Mouse (Mus musculus) induced T-regulatory cell, adult 2 months (primary cell): ENCODE data around the gene Dhcr24.
A peak's percentile ranks its signal among the peaks of the same experiment; 100 is the strongest.

ENCODE experiments used
- DNase-seq: peaks from one replicate; pipeline ENCODE4 v3.0.0-alpha.2; 2012; ENCODE audit warnings: low read depth

The Dhcr24 gene

DNA sequence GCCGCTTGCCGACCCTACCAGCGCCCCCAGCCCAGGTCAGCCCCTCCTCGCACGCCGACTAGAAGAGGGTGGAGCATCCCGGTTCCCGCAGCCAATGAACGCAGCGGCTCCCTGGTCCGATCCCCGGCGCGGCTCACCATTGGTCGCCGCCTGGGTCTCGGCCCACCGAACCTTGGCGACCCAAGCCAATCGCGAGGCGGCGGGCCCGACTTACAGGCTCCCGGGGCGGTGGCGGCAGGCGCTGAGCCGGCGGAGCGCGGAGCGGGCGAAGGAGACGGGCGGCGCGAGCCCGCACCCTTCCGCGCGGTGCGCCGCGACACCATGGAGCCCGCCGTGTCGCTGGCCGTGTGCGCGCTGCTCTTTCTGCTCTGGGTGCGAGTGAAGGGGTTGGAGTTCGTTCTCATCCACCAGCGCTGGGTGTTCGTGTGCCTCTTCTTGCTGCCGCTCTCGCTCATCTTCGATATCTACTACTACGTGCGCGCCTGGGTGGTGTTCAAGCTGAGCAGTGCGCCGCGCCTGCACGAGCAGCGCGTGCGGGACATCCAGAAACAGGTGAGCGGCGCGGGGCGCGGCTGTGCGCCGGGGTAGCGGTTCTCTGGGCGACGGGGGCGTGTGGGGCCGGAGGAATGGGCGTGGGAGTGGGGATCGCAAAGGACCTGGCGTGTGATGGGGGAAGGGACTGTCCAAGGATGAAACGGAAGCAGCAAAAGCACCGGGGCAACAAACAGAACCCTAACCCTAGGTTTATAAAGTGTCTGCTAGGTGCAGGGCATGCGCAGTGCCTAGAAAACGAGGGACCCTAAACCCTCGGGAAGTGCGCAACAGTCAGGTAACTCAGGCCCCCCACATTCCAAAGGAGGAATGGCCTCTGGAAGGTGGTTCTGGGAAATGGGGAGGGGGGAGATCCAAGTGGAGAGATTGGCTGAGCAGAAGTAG, at the start of gene Dhcr24:
Gene Dhcr24, plus strand, starts transcription at position 193 of the 936 bp plus-strand sequence.
- DNase-seq: peak; percentile 93

DNA sequence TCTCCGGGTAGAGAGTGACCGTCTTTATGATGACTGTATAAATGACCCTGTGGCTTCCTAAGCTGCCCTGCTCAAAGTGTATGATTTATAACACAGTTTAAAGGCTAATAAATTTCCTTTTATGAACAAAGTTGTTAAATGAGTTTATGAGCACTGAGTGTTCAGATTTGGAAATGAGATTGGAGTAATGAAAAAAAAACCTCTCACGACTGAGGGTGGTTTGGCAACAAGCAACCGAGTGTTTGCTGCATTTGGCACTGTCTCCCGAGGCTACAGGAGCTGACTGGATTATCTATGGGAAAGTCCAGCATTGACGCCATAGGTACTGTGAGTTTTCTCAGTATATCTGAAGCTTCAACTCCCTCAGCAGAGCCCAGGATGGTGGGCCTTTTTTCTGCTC, 46.2 kb upstream of the Dhcr24 start:
- DNase-seq: no peak

DNA sequence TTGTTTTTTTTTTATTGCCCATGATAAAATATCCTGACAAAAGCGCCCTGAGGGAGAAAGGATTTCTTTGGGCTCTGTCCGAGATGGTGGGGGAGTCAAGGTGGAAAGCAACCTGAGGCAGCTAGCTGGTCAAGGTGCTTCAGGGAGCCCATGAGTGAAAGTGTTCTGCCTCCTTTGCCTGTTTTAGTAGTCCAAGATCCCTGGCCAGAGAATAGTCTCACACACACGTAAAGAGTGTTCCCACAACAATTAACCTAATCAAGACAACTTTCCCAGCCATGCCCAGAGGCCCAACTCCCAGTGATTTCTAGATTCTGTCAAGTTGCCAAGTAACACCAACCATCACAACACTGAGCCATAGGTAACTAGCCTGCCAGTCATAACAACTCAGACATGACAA, 38.3 kb upstream of the Dhcr24 start:
- no peak for DNase-seq

DNA sequence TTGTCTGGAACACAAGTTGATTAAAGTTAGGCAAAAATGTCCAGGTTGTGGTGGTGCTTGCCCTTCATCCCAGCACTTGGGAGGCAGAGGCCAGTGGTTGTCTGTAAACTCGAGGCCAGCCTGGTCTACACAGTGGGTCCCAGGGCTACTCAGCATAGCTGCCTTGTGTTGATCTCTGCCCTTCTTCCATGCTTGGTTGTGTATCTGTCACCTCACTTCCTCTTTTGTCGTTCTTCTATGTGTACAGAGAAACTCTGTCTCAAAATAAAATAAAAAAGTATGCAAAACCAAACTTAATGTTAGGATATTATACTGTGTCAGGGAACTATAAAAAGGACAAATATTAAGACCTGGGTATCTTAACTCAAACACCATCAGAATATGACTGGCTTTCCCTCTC, 36.7 kb upstream of the Dhcr24 start:
- no peak for DNase-seq

DNA sequence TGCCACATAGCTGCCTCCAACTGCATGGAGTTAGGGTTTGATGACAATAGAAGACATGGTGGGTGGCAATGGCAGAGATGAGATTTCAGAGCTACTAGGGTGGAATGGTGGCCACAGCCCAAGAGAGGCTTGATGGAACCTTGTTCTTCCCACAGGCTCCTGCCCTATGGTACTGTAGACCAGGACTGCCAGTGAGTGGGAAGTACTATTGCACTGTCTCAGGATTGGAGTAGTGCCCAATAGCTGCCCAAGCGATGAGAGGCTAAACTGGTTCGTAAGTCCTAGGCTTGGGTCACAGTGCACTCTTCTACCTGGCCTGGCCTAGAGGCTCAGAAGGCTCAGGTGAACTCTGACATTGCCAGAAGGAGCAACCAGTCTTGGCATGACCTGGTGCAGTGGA, 35.8 kb upstream of the Dhcr24 start:
- DNase-seq: no peak

DNA sequence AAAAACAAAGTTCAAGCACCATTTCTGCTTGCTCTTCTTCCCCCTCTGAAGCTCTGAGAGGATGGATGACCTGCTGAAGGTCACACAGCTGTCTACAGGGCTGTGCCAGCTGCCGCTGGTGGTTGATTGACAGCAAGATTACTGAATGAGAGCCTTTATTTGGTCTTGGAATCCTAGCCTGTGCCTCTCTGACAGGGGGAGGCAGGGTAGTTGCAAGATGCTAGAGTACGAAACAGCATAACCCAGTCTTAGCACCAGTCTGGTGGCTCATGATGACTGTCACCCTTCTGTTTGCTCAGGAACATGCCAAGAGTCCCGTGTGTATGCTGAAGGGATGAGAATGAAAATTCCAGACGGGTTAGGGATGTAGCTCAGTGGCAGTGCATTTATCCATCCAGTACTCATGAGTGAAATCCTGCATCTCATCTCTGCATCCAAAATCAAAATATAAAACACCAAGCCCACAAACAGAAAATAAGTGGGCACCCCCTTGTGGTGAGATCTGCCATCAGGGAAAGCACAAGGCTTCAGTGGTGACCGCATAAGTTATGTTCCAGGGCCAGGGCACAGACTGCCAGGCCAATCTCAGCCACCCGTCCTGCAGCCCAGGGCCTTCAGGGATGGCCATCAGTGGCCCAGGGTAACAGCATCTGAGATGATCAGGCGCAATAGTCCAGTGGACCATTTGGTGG, 32.8 kb upstream of the Dhcr24 start:
- DNase-seq: peak; percentile 26

DNA sequence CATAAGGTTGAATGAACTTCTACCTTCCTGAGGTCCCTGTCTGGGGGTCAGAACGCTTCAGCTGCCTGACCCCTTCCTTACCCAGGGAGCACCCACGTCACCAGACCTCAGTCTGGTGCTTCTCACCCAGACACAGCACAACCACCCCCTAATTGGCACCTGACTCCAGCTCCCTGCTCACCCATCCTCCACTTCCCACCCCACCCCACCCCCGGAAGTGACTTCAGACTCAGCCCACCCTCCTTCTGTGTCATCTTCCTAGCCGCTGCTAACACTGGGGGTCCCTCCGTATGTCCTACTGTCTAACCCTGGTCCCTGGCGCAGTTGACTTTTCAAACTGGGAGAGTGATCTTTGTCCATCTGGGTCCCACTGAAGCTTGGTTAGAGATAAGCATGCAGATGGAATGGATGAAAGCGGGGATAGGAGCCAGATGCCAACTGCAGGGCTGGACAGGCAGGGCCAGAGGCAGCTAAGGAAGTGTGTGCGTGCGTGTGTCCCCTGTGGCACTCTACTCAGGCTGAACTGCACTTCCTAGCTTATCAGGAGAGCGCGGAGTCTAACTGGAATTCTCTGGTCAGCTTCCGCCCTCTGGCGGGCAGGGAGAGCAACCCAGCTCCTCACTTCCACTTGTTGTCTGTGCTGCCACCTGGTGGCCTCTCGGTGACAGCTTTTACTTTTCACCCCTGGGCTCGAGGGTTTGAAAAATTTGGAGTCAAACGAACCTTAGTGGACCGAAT, 31.3 kb upstream of the Dhcr24 start:
- DNase-seq: peak; percentile 94

DNA sequence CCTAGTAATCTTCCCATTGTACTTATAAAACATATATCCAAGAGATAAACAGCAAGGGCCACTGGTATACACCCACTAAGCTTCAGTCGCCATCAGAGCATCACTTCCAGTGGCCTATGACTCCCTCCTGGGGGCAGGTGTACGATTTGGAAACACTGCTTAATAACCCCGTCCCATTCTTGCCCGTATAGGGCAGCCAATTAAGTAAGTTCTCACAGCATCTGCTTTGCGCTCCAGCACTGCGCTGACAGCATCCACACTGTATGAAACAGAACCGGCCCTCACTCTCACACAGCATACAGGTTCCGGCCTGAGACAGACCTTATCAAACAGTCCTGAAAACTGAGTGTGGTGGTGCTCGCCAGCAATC, 30.7 kb upstream of the Dhcr24 start:
- DNase-seq: no peak

DNA sequence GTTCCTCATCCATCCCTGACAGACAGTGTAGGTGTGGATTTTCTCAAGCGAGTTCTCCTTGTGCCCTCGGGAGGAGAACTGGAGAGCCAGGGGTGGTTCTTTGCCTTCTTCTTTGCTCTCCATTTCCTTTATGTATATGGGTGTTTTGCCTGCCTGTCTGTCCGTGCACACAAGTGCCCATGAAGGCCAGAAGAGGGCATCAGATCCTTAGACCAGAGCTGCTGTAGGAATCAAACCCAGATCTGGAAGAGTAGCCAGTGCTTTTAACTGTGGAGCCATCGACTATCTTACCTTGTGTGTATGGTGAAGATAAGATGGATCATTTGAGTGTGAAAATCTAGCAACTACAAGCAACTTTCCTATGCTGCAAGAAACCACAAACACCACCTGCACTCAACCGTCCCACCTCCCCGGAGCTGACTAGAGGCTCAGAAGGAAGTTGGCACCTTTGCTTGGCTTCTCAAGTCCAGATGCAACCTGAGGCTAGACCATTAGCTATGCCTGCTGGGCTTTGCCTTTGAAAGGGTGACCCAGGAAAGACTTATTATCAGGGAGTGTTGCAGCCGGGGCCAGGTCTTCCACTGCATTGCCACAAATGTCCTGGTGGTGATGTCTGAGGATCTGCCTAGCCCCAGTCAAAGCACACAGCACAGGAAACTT, 27.3 kb upstream of the Dhcr24 start:
- DNase-seq: no peak

DNA sequence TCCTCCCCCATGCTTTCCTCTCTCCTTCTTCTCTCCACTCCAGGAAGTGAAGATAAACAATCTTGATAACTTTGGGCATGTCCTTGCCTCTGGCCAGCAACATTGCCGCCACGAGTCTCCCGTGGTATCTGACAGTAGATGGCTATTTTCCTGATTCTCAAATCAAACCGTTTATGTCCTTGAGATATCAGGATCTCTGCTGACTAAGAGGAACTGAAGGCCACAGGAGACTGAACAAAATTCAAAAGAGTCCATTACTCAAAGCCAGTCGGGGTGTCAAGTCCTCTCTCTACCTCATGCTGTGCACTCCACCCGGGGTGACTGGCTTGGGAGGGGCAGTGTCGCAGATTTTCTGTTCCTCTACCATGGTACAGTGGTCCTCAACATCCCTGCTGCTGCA, 26.6 kb upstream of the Dhcr24 start:
- no peak for DNase-seq

DNA sequence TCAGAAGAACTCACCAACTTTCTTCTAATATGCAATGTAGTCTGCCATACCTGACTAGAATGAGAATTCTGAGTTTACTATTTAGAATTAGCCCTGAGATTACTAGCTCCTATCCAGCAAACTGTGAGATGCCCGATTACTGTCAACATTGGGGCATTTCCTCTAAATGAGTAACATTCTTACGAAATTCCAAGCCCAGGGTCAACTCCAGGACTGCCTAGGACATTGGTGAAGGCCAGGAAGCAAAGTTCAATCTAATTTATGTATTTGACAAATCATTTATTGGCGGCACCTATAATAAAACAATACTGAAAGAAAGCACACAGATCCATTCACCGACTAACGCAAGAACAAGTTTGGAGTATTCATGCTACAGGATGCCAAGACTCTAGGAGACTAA, 21.1 kb upstream of the Dhcr24 start:
- no peak for DNase-seq

DNA sequence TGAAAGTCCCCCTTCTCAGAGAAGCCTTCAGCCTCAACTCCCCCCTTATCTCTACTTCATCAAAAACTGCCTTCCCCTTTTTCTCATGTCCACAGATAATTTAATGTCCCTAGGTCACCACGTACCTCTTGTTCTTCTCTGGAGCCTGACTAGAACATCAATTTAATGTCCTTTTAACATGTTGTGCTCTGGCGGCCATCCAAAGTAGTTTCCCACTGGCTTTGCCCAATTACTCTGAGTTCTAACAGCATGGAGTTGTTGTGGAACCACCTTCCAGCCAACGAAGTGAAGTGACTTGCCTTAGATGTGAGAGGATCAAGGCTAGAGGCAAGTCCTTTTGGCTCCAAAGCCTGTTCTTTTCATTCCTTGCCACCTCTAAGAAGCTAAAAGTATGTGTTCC, 19.3 kb upstream of the Dhcr24 start:
- DNase-seq: no peak

DNA sequence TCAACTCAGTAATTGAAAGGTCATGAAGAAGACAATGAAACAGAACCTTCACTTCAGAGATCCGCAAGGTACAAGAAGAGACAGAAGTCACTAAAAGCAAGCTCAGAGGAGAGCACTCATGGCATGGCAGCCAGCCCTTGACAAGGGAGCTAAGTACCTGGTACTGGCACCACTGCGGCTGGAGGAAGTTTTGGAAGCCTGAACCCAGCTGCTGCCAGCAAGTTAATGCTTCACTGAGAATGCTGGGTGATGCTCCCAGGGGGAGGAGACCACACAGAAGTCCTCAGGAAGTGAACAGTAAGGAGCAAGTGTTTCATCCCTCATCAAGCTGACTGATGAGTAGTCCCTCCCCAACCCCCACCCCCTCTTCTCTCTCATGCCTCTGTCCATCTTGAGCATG, 18.6 kb upstream of the Dhcr24 start:
- DNase-seq: no peak

DNA sequence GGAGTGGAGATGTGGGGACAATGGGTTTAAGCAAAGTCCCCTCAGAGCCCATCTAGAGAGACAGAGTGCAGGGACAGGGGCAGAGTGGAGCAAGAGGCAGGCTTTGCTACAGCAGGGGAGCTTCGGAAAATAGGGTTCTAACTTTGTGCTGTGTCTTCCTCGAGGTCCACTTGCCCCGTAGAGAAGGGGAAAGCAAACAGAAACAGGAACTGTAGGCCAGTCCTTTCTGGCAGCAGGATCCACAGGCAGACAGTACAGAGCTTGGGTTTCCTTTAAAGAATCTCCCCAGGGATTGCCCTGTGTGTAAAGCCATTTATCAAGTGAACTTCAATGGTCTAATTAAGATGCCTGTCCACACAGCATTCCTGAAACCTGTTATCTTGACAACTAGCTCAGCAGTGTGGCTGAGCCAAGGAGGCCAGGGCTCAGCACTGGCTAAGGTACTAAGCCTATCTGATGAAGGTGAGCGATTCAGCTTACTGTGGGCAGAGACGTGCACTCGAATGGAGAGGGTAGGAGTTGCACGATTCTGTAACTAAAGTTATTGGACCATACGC, 14.9 kb upstream of the Dhcr24 start:
- DNase-seq: no peak

DNA sequence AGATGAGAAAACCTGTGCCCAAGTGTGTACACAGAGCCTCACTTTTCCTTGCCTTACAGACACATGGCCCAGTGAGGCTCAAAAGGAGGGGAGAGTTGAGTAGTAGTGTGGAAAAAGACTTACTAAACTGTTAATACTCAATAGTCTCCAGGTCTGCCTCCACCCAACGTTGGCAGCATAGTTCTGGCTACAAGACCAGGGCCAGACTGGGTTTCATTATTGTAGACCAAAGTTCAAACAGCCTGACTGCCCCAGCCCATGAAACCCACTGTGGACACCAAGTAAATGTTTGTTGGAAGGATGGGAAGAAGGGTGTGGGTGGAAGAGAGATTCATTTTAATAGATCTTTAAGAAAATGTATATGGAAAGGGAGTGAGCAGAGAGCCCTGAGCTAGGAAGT, 13.9 kb upstream of the Dhcr24 start:
- DNase-seq: no peak

DNA sequence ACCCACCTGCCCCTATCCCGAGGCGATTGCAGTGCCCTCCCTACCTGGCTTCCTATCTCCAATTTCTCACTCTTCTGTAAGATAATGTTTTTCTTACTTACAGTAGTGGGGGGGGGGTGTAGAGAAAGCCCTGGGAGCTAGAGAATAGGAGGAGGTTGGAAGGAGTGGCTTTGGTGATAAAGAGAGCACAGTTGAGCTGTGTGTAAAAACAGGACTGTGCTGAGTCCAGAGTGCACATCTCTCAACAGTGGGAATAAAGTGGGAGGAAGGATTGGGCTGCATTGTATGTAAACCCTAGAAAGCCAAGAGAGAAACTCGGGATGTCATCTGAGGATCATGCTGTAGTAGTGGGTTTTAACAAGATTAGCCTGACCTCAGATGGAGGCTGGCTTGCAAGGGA, 12.7 kb upstream of the Dhcr24 start:
- DNase-seq: no peak

DNA sequence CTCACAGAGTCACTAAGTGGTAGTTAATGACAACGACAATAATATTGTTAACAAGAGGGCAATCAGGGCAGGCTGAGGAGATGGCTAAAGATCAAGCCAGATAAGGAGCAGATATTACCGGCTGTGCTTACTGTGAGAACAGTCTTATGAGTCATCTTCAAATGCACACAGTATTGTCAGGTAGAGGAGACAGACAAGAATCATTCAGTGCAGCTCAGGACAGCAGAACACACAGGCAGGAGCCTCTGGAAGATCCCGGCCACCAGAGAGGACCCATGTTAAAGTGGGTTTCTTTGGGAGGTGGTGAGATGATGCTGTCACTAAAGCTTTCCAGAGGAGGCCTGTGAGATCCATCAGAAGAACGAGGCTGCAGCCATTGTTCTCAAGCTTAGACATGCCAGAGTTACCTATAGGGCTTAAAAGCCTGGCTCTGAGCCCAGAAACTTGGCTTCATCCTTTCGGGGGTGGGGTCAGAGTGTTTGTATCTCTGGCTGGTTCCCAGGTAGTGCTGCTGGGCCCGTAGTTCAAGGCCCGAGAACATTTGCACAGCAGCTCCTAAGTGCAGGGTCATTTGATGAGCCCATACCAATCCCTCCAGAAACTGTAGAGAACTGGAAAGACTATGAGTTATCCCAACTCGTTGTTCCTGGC, 10.2 kb upstream of the Dhcr24 start:
- no peak for DNase-seq

DNA sequence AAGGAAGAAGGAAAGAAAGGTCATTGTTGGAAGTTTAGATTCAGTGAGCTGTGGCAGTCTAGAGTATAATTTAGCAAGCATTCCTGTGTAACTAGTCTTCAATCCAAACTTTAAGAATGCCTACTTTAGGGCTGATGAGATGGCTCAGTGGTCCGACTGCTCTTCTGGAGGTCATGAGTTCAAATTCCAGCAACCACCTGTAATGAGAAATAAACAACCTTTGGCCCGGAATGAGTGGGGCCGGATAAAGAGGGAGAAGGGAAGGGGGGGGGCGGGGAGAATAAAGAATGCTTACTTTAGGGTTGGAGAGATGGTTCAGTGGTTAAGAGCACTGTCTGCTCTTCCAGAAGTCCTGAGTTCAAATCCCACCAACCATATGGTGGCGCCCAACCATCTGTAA, 3.6 kb upstream of the Dhcr24 start:
- DNase-seq: no peak

DNA sequence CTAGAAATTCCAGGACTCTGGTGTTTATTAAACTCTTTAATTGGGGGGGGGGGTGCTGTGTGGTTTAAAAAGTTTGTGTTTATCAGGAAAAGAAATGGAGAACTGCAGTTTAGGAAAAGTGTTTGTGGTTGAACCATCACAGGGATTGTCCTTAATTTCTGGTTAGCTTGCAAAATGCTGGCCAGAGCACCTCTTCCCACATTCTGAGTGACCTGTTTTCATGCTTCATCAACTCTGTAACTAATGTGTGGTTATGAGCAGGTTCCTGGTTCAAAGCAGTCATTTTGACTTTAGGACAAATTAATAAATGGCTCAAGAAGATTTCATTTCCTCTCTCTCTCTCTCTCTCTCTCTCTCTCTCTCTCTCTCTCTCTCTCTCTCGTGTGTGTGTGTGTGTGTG, 2.9 kb upstream of the Dhcr24 start:
- DNase-seq: no peak

DNA sequence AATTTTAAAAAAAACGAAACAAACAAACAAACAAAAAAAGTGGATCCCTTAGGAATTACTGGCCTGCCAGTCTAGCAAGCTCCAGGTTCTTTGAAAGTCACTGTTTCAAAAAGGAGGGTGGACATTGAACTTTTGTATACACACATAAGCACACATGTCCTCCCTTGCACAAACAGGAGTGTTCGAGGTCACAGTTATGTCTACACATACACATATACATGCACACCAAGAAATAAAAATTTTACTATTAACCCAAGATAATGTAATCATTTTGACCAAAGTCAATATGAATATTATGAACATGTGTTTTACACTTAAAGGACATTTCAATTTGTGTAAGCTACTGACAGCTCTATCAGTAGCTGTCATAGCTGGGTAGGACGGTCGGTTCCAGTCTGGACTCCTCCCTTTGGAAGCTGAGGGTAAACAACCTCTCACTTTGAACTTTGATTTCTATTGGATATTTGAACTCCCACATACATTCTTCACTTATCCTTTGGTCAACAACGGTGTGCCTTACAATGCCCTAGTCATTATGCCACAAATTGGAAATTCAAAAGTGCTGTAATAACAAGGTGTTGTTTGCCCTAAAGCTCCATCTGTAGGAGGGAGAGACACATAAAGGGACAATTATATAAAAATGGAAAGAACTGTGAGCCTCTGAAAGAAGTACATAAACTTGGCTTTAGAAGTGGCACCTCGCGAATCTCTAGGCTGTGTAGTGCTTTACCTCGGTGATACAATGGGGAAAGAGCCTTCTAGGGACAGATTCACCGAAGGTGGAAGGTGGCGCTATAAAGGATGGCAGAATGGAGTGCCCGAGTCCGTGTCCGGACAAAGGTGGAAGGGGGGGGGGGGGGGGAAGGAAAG, 1.3 kb upstream of the Dhcr24 start:
- peak; percentile 25 for DNase-seq
